Mouse (Mus musculus): Measurements from ENCODE around the gene Cdc6.

DNA sequence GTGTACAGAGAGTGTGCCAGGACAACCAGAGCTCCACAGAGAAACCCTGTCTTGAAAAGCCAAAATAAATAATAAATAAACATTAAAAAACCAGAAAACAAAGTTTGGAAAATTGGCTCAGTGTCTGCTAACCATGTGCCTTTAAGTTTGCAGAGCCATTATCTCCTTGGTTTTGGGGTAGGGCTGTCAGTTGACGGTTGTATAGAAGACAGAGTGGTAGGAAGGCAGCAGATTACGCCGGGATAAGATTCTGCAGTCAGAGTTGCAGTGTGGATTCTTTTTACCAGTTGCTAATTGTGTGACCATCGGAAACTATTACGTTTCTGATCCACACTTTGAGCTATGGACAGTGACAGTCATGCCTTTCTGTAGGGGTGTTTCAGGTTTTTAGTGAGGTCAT is 17.6 kb upstream of the Cdc6 start:
- TF ChIP-seq CTCF (IDR thresholded peaks at IDR 0.05; ENCODE audit: control insufficient read depth, insufficient read depth, insufficient read length), result no peak
- no peak for TF ChIP-seq MYOD1 (IDR thresholded peaks at IDR 0.05; ENCODE audit: control insufficient read depth, insufficient read length, low read depth)
- no peak for TF ChIP-seq USF1 (IDR thresholded peaks at IDR 0.05; ENCODE audit: low read depth)
- no peak for TF ChIP-seq MAX (IDR thresholded peaks at IDR 0.05)
- no peak for TF ChIP-seq FOSL1 (IDR thresholded peaks at IDR 0.05; ENCODE audit: insufficient read depth, low read length, poor library complexity, severe bottlenecking)
- no peak for TF ChIP-seq MYOG (IDR thresholded peaks at IDR 0.05; ENCODE audit: control insufficient read depth, extremely low read depth, insufficient read length)
